Mouse (Mus musculus): ENCODE data around the gene Lsr. TPM values are rescaled to one million over a fixed set of nuclear protein-coding genes. Genes with fewer than 3 reads are reported as not detected.
"Not testable (repeated sequence)": the region's sequence is repeated elsewhere in the genome, so short reads cannot be mapped to it uniquely, and the experiment has no call there.

Gene Lsr
- polyA plus RNA-seq, 1 experiment from 2014 or later, result 22.7 TPM

DNA sequence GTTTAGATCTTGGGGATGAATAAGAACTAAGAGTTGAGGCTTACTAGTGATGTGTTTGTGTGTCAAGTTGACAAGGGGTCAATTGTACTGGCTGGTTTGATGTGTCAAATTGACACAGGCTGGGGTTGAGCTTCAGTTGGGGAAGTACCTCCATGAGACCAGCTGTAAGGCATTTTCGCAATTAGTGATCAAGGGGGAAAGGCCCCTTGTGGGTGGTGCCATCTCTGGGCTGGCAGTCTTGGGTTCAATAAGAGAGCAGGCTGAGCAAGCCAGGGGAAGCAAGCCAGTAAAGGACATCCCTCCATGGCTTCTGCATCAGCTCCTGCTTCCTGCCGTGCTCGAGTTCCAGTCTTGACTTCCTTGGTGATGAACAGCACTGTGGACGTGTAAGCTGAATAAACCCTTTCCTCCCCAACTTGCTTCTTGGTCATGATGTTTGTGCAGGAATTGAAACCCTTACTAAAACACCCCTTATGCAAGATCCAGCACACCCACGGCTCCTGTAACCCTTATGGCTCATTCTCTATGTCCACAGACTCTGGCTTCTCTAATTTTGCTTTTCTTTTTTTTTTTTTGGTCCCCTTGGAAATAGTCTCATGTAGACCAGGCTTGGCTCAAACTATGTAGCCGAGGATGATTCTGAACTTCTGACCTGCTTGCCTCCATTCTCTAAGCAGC is 37.7 kb downstream of the Lsr start:
- H3K9me3 ChIP-seq (ENCODE audit: control insufficient read depth, low read length); H3K9ac ChIP-seq (ENCODE audit: low read depth, low read length); H3K36me3 ChIP-seq (ENCODE audit: control insufficient read depth, insufficient read depth, low read length); H3K4me3 ChIP-seq (ENCODE audit: low read depth, low read length); H3K4me2 ChIP-seq (ENCODE audit: low read depth, low read length); H3K27ac ChIP-seq (replicated peaks; ENCODE audit: low read depth, low read length); DNase-seq (ENCODE audit: low spot score); ATAC-seq (ENCODE audit: low read depth); H3K27me3 ChIP-seq (replicated peaks; ENCODE audit: control insufficient read depth, insufficient read depth, low read length); H3K4me1 ChIP-seq (ENCODE audit: control insufficient read depth, insufficient read depth, low read length): not testable (repeated sequence)
- WGBS, result 60% methylated on average over 6 of the region's 6 CpGs

DNA sequence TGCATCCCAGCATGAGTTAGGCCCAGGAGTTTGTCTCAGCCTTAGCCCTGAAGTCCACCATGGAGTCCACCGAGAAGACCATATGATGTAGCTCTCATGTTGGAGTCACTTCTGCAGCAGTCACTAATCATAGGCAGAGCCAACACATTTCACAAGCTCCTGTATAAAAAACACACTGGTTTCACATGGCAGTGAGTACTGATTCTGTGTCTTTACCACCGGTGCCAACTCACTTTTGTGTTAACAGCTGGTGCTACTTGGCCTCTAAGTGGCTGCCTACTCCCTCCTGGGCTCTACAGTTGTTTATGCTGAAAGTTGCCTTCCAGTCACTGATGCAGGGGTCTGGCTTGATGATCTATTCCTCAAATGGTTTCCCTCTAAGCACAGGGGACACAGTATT is 48.7 kb downstream of the Lsr start, which contains the start of gene Hamp2:
Gene Hamp2, minus strand, starts transcription at position 101 of the 400 bp plus-strand sequence.
- H3K36me3 ChIP-seq (ENCODE audit: control insufficient read depth, insufficient read depth, low read length); H3K4me2 ChIP-seq (ENCODE audit: low read depth, low read length); H3K4me3 ChIP-seq (ENCODE audit: low read depth, low read length); H3K4me1 ChIP-seq (ENCODE audit: control insufficient read depth, insufficient read depth, low read length); H3K27me3 ChIP-seq (replicated peaks; ENCODE audit: control insufficient read depth, insufficient read depth, low read length); H3K9me3 ChIP-seq (ENCODE audit: control insufficient read depth, low read length); H3K9ac ChIP-seq (ENCODE audit: low read depth, low read length); DNase-seq (ENCODE audit: low spot score); H3K27ac ChIP-seq (replicated peaks; ENCODE audit: low read depth, low read length); ATAC-seq (ENCODE audit: low read depth): not testable (repeated sequence)
- WGBS, result 89% methylated on average over 2 of the region's 2 CpGs

DNA sequence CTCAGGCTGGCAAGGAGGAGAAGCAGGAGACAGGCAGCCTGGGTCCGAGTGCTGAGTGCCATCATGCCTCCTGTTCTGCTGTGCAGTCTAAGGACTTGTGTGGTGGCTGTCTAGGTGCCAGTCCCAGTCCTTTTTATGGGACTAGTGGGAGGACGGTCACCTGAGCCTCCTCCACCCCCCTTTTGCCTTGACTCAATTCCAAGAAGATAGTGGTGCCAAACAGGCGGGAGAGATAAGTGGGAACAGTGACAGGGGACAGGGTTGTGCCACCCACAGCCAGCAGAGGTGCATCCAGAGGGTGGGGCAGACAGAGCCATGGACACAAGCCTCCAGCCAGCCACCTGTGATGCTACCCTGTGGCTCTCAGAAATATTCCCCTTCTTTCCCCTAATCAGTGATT is 49.2 kb downstream of the Lsr start:
- H3K9me3 ChIP-seq (ENCODE audit: control insufficient read depth, low read length), result no peaks in the 10 kb centered on the region
- H3K4me1 ChIP-seq (ENCODE audit: control insufficient read depth, insufficient read depth, low read length), result no peaks in the 10 kb centered on the region
- no peaks in the 10 kb centered on the region for H3K36me3 ChIP-seq (ENCODE audit: control insufficient read depth, insufficient read depth, low read length)
- H3K4me2 ChIP-seq (ENCODE audit: low read depth, low read length), result no peak overlapping the region
- H3K27ac ChIP-seq (replicated peaks; ENCODE audit: low read depth, low read length), result no peak overlapping the region
- WGBS, result 54% methylated on average over 3 of the region's 3 CpGs
- no peak for DNase-seq (ENCODE audit: low spot score)
- no peaks in the 10 kb centered on the region for H3K27me3 ChIP-seq (replicated peaks; ENCODE audit: control insufficient read depth, insufficient read depth, low read length)
- no peak overlapping the region for H3K9ac ChIP-seq (ENCODE audit: low read depth, low read length)
- no peak overlapping the region for H3K4me3 ChIP-seq (ENCODE audit: low read depth, low read length)
- no peak for ATAC-seq (ENCODE audit: low read depth)

DNA sequence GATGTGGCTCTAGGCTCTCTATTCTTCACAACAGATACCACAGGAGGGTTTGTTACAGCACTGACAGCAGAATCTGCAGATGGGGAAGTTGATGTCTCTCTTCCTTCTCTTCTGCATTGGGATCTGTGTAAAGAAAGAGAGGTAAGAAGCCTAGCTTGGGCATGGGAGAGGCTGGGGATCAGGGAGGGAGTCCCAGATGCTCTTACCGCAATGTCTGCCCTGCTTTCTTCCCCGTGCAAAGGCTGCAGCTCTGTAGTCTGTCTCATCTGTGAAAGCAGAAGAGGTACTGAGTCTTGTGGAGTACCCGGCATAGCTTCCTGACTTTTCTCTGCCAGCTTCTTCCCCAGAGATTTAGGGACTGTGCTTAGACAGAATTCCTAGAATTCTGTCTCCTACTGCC is 50.8 kb downstream of the Lsr start:
- not testable (repeated sequence) for H3K27me3 ChIP-seq (replicated peaks; ENCODE audit: control insufficient read depth, insufficient read depth, low read length); H3K9ac ChIP-seq (ENCODE audit: low read depth, low read length); H3K27ac ChIP-seq (replicated peaks; ENCODE audit: low read depth, low read length); H3K36me3 ChIP-seq (ENCODE audit: control insufficient read depth, insufficient read depth, low read length); H3K4me2 ChIP-seq (ENCODE audit: low read depth, low read length); ATAC-seq (ENCODE audit: low read depth); H3K4me1 ChIP-seq (ENCODE audit: control insufficient read depth, insufficient read depth, low read length); H3K9me3 ChIP-seq (ENCODE audit: control insufficient read depth, low read length); H3K4me3 ChIP-seq (ENCODE audit: low read depth, low read length); DNase-seq (ENCODE audit: low spot score)
- WGBS, result 31% methylated on average over 3 of the region's 3 CpGs

DNA sequence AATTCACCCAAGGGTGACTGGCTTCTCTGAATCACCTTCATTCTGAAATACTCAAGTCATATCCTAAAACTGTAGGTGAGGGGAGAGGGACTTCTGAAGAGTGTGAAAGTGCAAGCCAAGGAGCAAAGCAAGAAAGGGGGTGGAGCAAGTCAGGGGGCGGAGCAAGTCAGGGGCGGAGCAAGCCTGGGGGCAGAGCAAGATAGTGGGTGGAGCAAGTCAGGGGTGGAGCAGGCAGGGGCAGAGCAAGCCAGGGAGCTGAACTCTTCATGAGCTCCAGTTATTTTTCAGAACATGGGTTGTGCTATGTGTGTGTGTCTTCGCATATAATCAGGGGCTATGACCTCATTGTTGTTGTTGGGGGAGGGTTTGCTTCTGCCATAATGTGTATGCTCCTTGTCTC is 53.0 kb downstream of the Lsr start:
- no peak for DNase-seq (ENCODE audit: low spot score)
- Histone ChIP-seq H3K27ac (replicated peaks; ENCODE audit: low read depth, low read length) (no peak overlapping the region), H3K9me3 (ENCODE audit: control insufficient read depth, low read length) (no peaks in the 10 kb centered on the region), H3K27me3 (replicated peaks; ENCODE audit: control insufficient read depth, insufficient read depth, low read length) (no peaks in the 10 kb centered on the region), H3K36me3 (ENCODE audit: control insufficient read depth, insufficient read depth, low read length) (no peaks in the 10 kb centered on the region), H3K9ac (ENCODE audit: low read depth, low read length) (no peak overlapping the region), H3K4me3 (ENCODE audit: low read depth, low read length) (no peak overlapping the region), H3K4me2 (ENCODE audit: low read depth, low read length) (no peak overlapping the region), H3K4me1 (ENCODE audit: control insufficient read depth, insufficient read depth, low read length) (no peaks in the 10 kb centered on the region)
- WGBS, result 74% methylated on average over 3 of the region's 3 CpGs
- ATAC-seq (ENCODE audit: low read depth), result no peak

DNA sequence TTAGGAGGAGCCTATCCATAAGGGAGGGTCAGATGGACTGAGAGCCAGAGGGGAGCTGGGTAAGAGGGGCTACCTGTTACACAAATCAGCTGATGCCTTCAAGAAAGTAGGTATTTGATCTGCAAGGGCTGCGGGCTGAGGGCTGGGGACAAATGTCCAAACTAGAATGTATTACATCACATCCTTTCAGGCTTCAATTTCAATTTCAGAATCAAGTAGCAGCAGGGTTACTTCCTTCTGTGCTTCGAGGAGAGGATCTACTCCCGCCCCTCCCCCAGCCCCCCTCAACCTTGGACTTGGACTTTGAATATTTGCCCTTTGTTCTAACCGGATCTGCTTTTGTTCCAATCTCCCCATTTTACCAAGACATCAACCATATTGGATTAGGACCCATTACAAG is 56.0 kb downstream of the Lsr start:
- 55% methylated on average over 4 of the region's 4 CpGs for WGBS
- ATAC-seq (ENCODE audit: low read depth) (no peak), DNase-seq (ENCODE audit: low spot score) (no peak)
- H3K9ac ChIP-seq (ENCODE audit: low read depth, low read length), result no peak overlapping the region
- H3K4me3 ChIP-seq (ENCODE audit: low read depth, low read length), result no peak overlapping the region
- no peak overlapping the region for H3K27ac ChIP-seq (replicated peaks; ENCODE audit: low read depth, low read length)
- no peaks in the 10 kb centered on the region for H3K9me3 ChIP-seq (ENCODE audit: control insufficient read depth, low read length)
- H3K27me3 ChIP-seq (replicated peaks; ENCODE audit: control insufficient read depth, insufficient read depth, low read length), result no peaks in the 10 kb centered on the region
- H3K4me2 ChIP-seq (ENCODE audit: low read depth, low read length), result no peak overlapping the region
- H3K36me3 ChIP-seq (ENCODE audit: control insufficient read depth, insufficient read depth, low read length), result no peaks in the 10 kb centered on the region
- H3K4me1 ChIP-seq (ENCODE audit: control insufficient read depth, insufficient read depth, low read length), result no peaks in the 10 kb centered on the region

DNA sequence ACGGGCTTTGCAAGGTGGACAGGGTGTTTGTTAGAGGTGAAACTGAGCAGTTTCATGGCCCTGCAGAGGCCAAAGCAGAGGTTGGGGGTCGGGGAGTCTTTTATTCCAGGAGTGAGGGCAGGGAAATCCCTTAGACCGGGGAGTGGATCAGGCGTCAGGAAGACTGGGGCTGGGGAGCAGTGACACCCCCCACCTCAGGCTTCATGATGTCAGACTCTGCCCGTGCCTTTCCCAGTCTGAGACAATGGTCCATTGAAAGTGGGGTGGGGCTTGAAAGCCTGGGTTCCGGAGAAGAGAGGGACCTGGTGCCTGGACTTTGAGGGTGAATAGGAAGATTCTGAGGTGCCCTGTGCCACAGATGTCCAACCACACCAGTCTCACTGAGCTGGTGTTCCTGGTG is 56.6 kb downstream of the Lsr start:
- no peaks in the 10 kb centered on the region for H3K27me3 ChIP-seq (replicated peaks; ENCODE audit: control insufficient read depth, insufficient read depth, low read length)
- H3K36me3 ChIP-seq (ENCODE audit: control insufficient read depth, insufficient read depth, low read length), result no peaks in the 10 kb centered on the region
- DNase-seq (ENCODE audit: low spot score) (no peak), ATAC-seq (ENCODE audit: low read depth) (no peak)
- H3K4me2 ChIP-seq (ENCODE audit: low read depth, low read length), result no peak overlapping the region
- WGBS, result 19% methylated on average over 6 of the region's 6 CpGs
- H3K9ac ChIP-seq (ENCODE audit: low read depth, low read length), result no peak overlapping the region
- H3K4me3 ChIP-seq (ENCODE audit: low read depth, low read length), result no peak overlapping the region
- H3K4me1 ChIP-seq (ENCODE audit: control insufficient read depth, insufficient read depth, low read length), result no peaks in the 10 kb centered on the region
- H3K9me3 ChIP-seq (ENCODE audit: control insufficient read depth, low read length), result no peaks in the 10 kb centered on the region
- no peak overlapping the region for H3K27ac ChIP-seq (replicated peaks; ENCODE audit: low read depth, low read length)

DNA sequence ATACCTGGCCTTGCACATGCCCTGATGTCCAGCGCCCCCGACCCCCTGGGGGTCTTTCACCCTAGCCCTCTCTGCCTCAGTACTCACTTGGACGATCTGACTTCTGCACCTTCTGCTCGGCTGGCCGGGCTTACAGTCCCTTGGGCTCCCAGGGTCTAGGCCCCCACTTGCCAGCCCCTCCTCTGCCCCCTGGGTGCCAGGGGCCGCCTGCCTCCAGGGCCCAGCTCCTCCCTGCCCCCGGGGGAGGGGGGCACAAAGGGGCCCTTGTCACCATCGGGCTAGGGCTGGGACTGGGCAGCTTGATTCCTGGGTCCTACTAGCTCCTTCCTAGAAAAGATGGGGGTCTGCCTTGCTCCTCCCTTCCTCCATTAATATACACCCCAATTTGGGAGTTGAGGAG is 58.5 kb downstream of the Lsr start, which contains the start of gene Mag:
Gene Mag, minus strand, starts transcription at position 142 of the 400 bp plus-strand sequence.
- H3K27me3 ChIP-seq (replicated peaks; ENCODE audit: control insufficient read depth, insufficient read depth, low read length), result no peaks in the 10 kb centered on the region
- H3K4me2 ChIP-seq (ENCODE audit: low read depth, low read length), result no peak within 1 kb of the TSS
- H3K9me3 ChIP-seq (ENCODE audit: control insufficient read depth, low read length), result no peaks in the 10 kb centered on the region
- DNase-seq (ENCODE audit: low spot score) (no peak), ATAC-seq (ENCODE audit: low read depth) (no peak)
- no peak within 1 kb of the TSS for H3K9ac ChIP-seq (ENCODE audit: low read depth, low read length)
- WGBS, result 76% methylated on average over 8 of the region's 8 CpGs
- no peak within 1 kb of the TSS for H3K4me3 ChIP-seq (ENCODE audit: low read depth, low read length)
- no peak within 1 kb of the TSS for H3K27ac ChIP-seq (replicated peaks; ENCODE audit: low read depth, low read length)
- H3K4me1 ChIP-seq (ENCODE audit: control insufficient read depth, insufficient read depth, low read length), result no peaks in the 10 kb centered on the region
- no peaks in the 10 kb centered on the region for H3K36me3 ChIP-seq (ENCODE audit: control insufficient read depth, insufficient read depth, low read length)

DNA sequence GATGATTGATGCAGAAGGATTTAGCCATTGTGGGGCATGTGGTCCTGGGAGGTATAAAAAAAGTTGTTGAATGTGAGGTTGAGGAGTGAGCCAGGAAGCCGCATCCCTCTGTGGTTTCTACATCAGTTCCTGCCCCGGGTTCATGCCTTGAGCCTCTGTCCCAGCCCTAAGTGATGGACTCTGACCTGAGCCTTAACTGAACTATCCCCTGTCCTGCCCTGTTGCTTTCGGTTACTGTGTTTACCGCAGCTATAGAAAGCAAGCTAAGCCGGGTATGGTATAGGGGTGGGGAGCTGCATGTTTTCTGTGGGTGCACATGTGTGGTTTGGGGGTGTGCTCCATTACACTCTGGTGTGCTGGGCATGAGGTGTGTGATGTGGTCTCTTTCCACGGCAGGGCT is 63.5 kb downstream of the Lsr start:
- no peaks in the 10 kb centered on the region for H3K9me3 ChIP-seq (ENCODE audit: control insufficient read depth, low read length)
- H3K27ac ChIP-seq (replicated peaks; ENCODE audit: low read depth, low read length), result no peak overlapping the region
- H3K4me3 ChIP-seq (ENCODE audit: low read depth, low read length), result no peak overlapping the region
- peaks cover 13% of the 10 kb centered on the region for H3K4me1 ChIP-seq (ENCODE audit: control insufficient read depth, insufficient read depth, low read length)
- WGBS, result 79% methylated on average over 6 of the region's 6 CpGs
- ATAC-seq (ENCODE audit: low read depth) (no peak), DNase-seq (ENCODE audit: low spot score) (no peak)
- H3K4me2 ChIP-seq (ENCODE audit: low read depth, low read length), result no peak overlapping the region
- no peak overlapping the region for H3K9ac ChIP-seq (ENCODE audit: low read depth, low read length)
- no peaks in the 10 kb centered on the region for H3K27me3 ChIP-seq (replicated peaks; ENCODE audit: control insufficient read depth, insufficient read depth, low read length)
- H3K36me3 ChIP-seq (ENCODE audit: control insufficient read depth, insufficient read depth, low read length), result no peaks in the 10 kb centered on the region

Measured in embryonic facial prominence, embryonic 14.5 days (tissue).